Mouse (Mus musculus) liver, embryonic 12.5 days (tissue): Measurements from ENCODE around the gene Slc38a1. TPM values are rescaled to one million over a fixed set of nuclear protein-coding genes. Genes with fewer than 3 reads are reported as not detected.

Source experiments
- ATAC-seq: fragments of 200-750 bp; cut with Nextera tagmentation; 2 replicates; pipeline ENCODE4 v1.8.0; 2017; ENCODE audit warnings: moderate number of reproducible peaks, mild to moderate bottlenecking, moderate library complexity
- H3K27ac ChIP-seq: fragments of 300-500 bp; sonication (generic); 2 replicates; pipeline ENCODE4 v1.5.1; 2016; ENCODE audit warnings: mild to moderate bottlenecking
- H3K27me3 ChIP-seq: fragments of 300-500 bp; sonication (generic); replicated peaks from 2 replicates; pipeline ENCODE4 v1.6.1; 2016; ENCODE audit warnings: mild to moderate bottlenecking, moderate library complexity
- H3K36me3 ChIP-seq: fragments of 300-500 bp; sonication (generic); 2 replicates; pipeline ENCODE4 v1.6.1; 2016; ENCODE audit warnings: mild to moderate bottlenecking, moderate library complexity
- H3K4me1 ChIP-seq: fragments of 300-500 bp; sonication (generic); 2 replicates; pipeline ENCODE4 v1.6.1; 2016
- H3K4me2 ChIP-seq: fragments of 300-500 bp; sonication (generic); 2 replicates; pipeline ENCODE4 v1.6.1; 2016; ENCODE audit warnings: mild to moderate bottlenecking, moderate library complexity
- H3K4me3 ChIP-seq: fragments of 300-500 bp; sonication (generic); 2 replicates; pipeline ENCODE4 v1.5.1; 2016; ENCODE audit warnings: mild to moderate bottlenecking, moderate library complexity
- H3K9ac ChIP-seq: fragments of 300-500 bp; sonication (generic); 2 replicates; pipeline ENCODE4 v1.6.1; 2016; ENCODE audit warnings: mild to moderate bottlenecking, moderate library complexity
- H3K9me3 ChIP-seq: fragments of 300-500 bp; sonication (generic); replicated peaks from 2 replicates; pipeline ENCODE4 v1.6.1; 2016; ENCODE audit warnings: mild to moderate bottlenecking, moderate library complexity
- WGBS: fragments of 180-500 bp; shearing (Covaris S2); methylation state at CpG from one replicate; pipeline ENCODE4 v1.1.7; 2016; ENCODE audit not compliant: insufficient replicate concordance; 5-methylcytosine and 5-hydroxymethylcytosine counted together
- polyA plus RNA-seq: library from polyadenylated mRNA; unstranded; fragments of >200 nt; fragmentation: Nextera tagmentation; extraction: Ambion mirVana; gene quantifications from 2 replicates; pipeline ENCODE4 v1.2.1, GENCODE M21; 2016

Slc38a1 gene
- polyA plus RNA-seq, 1 experiment from 2014 or later: 41.1 TPM

DNA sequence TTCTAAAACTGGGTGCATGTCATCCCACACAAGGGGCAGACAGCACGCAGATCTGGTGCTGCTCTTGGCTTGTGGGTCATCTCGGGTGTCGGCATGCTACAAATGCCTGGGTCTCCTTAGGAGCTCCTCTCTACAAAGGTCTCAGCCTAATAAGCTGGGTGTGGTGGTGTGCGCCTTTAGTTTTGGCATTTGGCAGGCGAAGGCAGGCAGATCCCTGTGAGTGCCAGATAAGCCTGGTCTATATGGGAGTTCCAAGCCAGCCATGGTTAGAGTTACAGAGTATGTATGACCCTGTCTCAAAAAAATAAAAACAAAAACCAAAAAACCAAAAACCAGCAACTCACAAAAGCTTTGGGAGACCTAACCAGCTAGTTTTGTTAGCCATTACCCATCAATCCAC is 65.7 kb downstream of the Slc38a1 start:
- 88% methylated on average over 5 of the region's 5 CpGs for WGBS
- Histone ChIP-seq H3K4me1 (no peaks in the 10 kb centered on the region), H3K27ac (no peak overlapping the region), H3K36me3 (peaks cover 67% of the 10 kb centered on the region), H3K4me3 (no peak overlapping the region), H3K4me2 (no peak overlapping the region), H3K27me3 (no peaks in the 10 kb centered on the region), H3K9ac (no peak overlapping the region), H3K9me3 (no peaks in the 10 kb centered on the region)
- no peak for ATAC-seq

DNA sequence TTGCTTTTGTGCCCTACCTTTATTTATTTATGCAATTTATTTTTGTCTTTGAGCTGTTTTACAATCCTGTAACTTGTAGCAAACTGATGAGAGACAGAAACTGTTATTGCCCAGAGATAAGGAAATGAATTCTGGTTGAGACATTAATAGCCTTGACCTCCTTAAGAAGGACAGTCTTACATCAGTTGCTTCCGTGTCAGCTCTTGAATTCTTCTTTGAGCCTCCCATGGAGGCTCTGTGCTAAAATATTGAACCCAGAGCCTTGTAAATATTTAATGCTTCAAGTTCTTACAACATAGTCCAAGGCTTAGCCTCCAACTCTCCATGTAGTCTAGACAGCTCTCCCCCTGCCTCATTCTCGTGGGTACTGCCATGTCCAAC is 73.7 kb downstream of the Slc38a1 start:
- Histone ChIP-seq H3K4me1 (peaks cover 26% of the 10 kb centered on the region), H3K27ac (no peak overlapping the region), H3K4me2 (no peak overlapping the region), H3K27me3 (no peaks in the 10 kb centered on the region), H3K36me3 (peaks cover 4% of the 10 kb centered on the region; the same call in 1 of the 2 replicates), H3K4me3 (no peak overlapping the region), H3K9me3 (no peaks in the 10 kb centered on the region), H3K9ac (no peak overlapping the region)
- no peak for ATAC-seq
- WGBS: 63% methylated on average over 2 of the region's 2 CpGs

DNA sequence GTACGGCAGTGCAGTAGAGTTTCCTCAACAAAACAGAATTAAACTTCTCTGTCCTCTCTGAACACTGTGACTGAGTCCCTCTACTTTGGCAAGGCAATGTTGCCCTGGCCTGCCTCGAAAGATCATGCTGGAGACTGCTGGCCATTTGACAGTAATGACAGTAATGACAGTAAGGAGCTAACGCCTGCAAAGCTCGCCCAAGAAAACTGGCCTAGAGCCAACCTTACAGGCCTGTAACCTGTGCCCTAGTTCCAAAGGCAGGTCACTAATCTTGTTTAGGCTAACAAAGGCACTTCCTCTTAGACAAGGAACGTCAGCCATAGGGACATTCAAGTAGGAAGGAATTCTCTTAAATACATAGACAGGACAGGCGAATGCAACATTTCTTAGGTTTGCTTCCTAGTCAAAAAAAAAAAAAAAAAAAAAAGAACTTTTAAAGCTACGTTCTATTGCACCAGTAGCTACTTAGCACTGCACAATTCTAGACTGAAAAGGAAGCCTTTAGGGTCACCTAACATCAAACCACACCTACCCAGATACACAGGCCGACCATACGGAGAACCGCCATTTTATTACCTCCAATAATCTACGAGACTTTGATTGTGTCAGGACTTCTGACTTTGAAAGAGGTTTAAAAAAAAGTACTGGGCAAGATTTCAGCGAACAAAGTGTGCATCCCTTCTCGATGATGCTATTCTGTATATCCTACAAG is 74.3 kb downstream of the Slc38a1 start:
- WGBS: 69% methylated on average over 13 of the region's 13 CpGs
- no peak overlapping the region for H3K4me2 ChIP-seq
- H3K4me1 ChIP-seq: peaks cover 31% of the 10 kb centered on the region
- H3K9me3 ChIP-seq: no peaks in the 10 kb centered on the region
- no peak overlapping the region for H3K9ac ChIP-seq
- no peak for ATAC-seq
- H3K4me3 ChIP-seq: no peak overlapping the region
- no peaks in the 10 kb centered on the region for H3K27me3 ChIP-seq
- no peaks in the 10 kb centered on the region; the same call in 1 of the 2 replicates for H3K36me3 ChIP-seq
- no peak overlapping the region for H3K27ac ChIP-seq

DNA sequence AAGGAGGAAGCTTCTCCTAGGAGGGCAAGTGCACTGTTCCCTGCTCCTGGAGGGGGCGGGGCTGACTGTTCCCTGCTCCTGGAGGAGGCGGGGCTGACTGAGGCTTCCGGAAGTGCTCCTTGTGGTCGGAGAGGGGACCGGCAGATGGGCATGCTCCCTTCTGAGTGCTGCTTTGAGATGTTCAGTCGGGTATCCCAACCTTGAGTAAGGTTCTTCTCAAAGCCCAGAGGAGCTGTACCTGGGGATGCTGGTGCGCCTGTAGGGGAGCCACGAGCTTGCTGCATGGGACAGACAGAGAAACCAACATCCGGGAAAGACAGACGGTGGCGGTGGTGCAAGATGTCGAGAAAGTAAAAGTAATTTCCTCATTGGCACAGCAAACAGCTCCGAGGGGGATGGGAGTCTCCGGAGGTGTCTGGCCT is 75.9 kb downstream of the Slc38a1 start:
- Histone ChIP-seq H3K4me1 (peaks cover 35% of the 10 kb centered on the region), H3K36me3 (no peaks in the 10 kb centered on the region), H3K9me3 (no peaks in the 10 kb centered on the region), H3K4me3 (peak overlapping the region; percentile 56), H3K9ac (peak overlapping the region; percentile 51), H3K4me2 (peak overlapping the region; percentile 71), H3K27me3 (no peaks in the 10 kb centered on the region), H3K27ac (no peak overlapping the region)
- peak; percentile 65 for ATAC-seq
- WGBS: 3% methylated on average over 14 of the region's 14 CpGs

DNA sequence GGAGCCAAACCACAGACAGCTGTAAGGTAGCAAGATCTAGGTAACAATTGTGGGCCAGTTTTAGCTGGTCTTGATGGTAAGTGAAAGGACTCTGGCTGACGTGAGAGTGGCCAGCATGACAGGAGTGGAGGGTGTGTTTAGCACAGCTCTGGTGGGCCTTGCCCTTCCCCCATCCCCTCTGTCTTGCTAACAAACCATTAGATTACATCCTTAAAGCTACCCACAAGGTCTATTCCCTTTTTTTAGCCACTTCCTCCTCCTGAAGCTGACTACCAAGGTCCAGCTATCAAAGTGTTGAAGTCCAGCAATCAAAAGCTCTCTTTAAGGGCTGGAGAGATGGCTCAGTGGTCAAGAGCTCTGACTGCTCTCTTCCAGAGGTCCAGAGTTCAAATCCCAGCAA is 78.9 kb downstream of the Slc38a1 start:
- Histone ChIP-seq H3K4me2 (no peak overlapping the region), H3K4me3 (no peak overlapping the region), H3K27me3 (no peaks in the 10 kb centered on the region), H3K27ac (no peak overlapping the region), H3K4me1 (peaks cover 31% of the 10 kb centered on the region), H3K9ac (no peak overlapping the region), H3K36me3 (no peaks in the 10 kb centered on the region), H3K9me3 (no peaks in the 10 kb centered on the region)
- 20% methylated on average over 1 of the region's 1 CpGs for WGBS
- no peak for ATAC-seq

DNA sequence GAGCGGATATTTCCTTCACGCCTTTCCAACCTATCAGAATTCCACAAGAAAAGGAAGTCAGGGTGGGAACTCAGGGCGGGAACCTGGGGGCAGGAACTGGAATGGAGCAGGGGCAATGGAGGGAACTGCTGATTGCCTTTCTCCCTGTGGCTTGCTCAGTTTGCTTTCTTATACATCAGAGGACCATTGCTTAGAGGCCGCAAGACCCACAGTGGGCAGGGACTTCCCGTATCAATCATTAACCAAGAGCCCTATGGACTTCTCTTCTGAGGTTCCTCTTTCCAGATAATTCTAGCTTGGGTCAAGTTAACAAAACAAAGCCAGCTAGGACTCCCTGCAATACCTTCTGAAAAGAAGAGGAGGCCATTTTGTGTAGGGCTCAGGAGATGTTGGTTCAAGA is 80.2 kb downstream of the Slc38a1 start:
- H3K27ac ChIP-seq: no peak overlapping the region
- peaks cover 23% of the 10 kb centered on the region for H3K4me1 ChIP-seq
- no peaks in the 10 kb centered on the region for H3K36me3 ChIP-seq
- H3K4me3 ChIP-seq: no peak overlapping the region
- no peaks in the 10 kb centered on the region for H3K27me3 ChIP-seq
- 53% methylated on average over 5 of the region's 5 CpGs for WGBS
- H3K9me3 ChIP-seq: no peaks in the 10 kb centered on the region
- no peak overlapping the region for H3K4me2 ChIP-seq
- H3K9ac ChIP-seq: no peak overlapping the region
- no peak for ATAC-seq

DNA sequence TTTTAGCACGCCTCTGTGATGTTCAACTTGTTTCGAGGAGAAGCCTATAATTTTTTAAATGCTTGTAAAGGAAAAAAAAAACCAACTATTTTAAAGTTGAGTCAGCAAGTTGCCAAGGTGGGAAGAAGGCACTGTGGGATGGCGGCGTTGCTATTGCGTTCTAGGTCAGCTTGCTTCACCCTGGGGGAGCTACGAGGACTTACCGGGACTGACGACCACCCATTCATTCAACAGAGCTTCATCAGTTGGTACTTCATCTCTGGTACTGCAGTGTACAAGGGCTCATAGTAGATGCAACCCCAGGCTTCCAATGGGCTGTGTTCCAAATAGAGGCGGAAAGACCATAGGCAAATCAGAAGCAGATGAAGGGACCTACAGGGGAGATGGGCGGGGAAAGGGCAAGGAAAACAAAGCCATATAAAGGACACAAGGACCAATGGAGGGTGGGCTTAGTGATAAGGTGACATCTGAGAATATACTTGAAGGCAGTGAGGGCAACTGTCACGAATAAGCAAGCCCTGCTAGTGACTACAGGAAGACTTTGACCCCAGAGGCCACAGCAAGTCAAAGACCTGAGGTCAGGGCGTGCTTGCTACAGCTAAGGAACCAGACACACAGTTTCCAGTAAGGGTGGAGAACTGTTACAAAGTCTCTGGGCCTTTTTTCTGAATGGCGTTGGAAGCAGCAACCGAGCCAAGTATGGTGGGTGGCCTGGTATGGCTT is 82.0 kb downstream of the Slc38a1 start:
- no peak for ATAC-seq
- Histone ChIP-seq H3K4me2 (no peak overlapping the region), H3K27me3 (no peaks in the 10 kb centered on the region), H3K4me1 (peaks cover 11% of the 10 kb centered on the region), H3K9ac (no peak overlapping the region), H3K27ac (no peak overlapping the region), H3K4me3 (no peak overlapping the region), H3K36me3 (no peaks in the 10 kb centered on the region), H3K9me3 (no peaks in the 10 kb centered on the region)
- 86% methylated on average over 14 of the region's 14 CpGs for WGBS

DNA sequence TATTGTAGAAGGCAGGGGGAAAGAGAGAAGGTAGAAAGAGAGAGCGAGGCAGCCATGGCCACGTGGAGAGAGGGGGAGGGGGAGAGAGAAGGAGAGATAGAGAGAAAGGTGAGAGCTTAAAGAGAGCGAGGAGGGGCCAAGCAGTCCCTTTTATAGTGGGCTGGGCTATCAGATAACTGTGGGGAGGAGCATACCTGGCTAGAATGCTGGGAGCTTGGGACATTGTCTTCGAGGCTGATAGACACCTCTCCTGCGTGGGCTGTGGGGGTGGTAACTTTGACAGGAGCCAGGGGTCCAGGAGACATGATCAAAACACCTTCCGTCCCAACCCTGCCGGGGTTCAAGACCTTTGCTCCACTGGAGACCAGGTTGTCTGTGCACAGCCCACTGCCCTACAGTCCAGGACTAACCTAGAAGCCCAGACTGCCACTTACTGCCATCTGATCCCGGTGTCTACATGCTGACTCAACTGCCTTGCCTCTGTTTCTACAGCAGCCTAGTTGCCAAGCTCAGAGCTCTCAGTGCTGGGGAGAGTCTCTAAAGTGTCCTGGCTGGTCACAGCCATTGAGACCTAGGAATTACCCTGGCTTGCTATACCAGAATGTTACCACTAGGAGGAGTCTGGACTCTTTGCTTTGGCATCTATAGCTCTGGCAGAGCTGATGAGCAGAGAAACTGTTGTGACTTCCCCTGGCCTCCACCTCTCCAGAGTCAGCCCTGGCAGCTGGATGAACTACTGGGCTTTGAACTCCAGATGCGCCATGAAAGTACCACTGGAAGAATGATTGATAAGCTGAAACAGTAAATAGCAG is 90.9 kb downstream of the Slc38a1 start:
- Histone ChIP-seq H3K36me3 (no peaks in the 10 kb centered on the region), H3K4me3 (no peak overlapping the region), H3K4me2 (no peak overlapping the region), H3K9me3 (no peaks in the 10 kb centered on the region), H3K4me1 (no peaks in the 10 kb centered on the region), H3K27ac (no peak overlapping the region), H3K9ac (no peak overlapping the region), H3K27me3 (no peaks in the 10 kb centered on the region; the same call in 1 of the 2 replicates)
- WGBS: 51% methylated on average over 9 of the region's 9 CpGs
- peak; percentile 57; the same call in 1 of the 2 replicates for ATAC-seq

DNA sequence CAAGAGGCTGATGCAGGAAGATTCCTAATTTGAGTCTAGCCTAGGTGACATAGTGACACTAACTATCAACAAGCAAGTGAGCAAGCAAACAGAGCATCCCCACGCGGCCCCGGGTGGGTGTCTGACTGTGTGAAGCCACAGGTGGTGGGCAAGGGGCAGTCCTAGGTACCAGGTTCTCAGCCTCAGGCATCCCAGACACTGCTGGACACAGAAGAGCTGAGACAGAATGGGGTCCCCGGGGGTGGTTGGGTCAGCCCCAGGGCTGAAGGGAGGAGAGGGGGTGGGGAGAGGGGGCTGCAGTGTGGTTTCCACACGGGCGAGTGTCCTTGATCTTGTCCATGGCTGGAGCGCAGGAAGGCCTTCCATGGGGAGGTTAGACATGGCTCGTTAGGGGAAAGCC is 91.6 kb downstream of the Slc38a1 start:
- H3K27me3 ChIP-seq: no peaks in the 10 kb centered on the region; the same call in 1 of the 2 replicates
- H3K9ac ChIP-seq: no peak overlapping the region
- H3K4me2 ChIP-seq: no peak overlapping the region
- H3K36me3 ChIP-seq: no peaks in the 10 kb centered on the region
- H3K4me1 ChIP-seq: no peaks in the 10 kb centered on the region
- no peaks in the 10 kb centered on the region for H3K9me3 ChIP-seq
- H3K4me3 ChIP-seq: no peak overlapping the region
- H3K27ac ChIP-seq: no peak overlapping the region
- WGBS: 76% methylated on average over 8 of the region's 8 CpGs
- no peak for ATAC-seq

DNA sequence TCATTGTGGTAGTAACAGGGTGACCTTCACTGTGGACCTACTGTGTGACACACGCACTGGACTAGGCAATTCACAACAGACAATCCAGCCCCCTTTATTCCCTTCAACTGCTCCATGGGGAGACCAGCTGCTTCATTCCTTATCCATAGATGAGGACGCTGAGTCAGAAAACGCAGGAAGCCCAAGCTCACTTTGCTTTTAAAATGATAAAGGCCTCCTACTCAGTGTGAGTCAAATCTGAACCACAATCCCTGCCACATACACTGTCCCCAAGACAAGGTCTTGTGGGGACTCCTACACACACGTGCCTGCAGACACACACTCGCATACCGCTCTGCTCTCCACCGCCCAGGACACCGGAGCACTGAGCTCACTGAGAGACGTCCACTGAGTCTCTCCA is 94.3 kb downstream of the Slc38a1 start:
- no peak overlapping the region for H3K4me3 ChIP-seq
- ATAC-seq: no peak
- H3K4me1 ChIP-seq: no peaks in the 10 kb centered on the region
- no peak overlapping the region for H3K27ac ChIP-seq
- H3K27me3 ChIP-seq: peaks cover 4% of the 10 kb centered on the region; the same call in 1 of the 2 replicates
- H3K9ac ChIP-seq: no peak overlapping the region
- 71% methylated on average over 9 of the region's 9 CpGs for WGBS
- H3K36me3 ChIP-seq: no peaks in the 10 kb centered on the region
- H3K9me3 ChIP-seq: no peaks in the 10 kb centered on the region
- H3K4me2 ChIP-seq: no peak overlapping the region

DNA sequence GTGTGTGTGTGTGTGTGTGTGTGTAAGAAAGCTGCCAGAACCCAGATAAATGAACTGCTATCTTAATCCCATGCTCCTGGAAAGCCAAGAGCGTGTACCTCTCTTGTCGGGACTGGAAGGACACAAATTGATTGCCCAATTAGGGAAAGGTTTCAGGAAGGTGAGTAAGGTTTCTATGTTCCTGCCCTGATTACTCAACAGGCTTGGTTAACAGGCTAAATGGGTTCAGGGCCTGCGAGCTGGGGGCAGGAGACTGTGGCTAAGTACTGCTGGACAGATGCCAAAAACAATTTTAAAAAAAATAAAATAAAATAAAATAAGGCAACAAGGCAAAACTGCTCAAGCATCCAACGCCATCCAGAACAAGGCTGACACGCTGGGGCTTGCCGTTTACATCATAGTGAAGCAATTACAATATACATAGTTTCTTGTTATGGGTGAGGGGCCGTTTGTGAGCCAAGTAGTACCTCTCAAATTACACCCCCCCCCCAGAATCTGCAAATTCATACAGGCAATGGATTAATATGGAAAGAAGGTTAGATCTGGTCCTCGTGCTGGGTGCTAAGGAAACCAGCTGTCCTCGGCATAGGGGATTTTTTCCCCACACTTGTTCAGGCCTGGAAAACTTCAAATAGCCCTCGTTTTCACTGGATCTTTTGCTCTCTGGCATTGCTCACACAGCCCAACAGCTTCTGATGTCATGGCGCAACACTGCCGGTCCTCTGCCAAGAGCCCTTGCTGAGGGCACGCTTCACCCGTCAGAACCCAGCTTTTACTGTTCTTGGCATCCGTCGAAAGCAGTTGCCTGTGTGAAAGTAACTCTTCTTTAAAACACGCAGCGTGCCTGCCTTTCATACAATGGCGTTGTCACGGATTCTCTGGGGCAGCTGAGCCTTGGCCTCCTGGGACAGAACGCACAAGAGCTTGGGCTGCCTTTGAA is 95.2 kb downstream of the Slc38a1 start:
- 71% methylated on average over 21 of the region's 21 CpGs for WGBS
- no peaks in the 10 kb centered on the region for H3K36me3 ChIP-seq
- no peak overlapping the region for H3K27ac ChIP-seq

More for the DNA sequence above, 95.2 kb downstream of the Slc38a1 start:
- no peaks in the 10 kb centered on the region for H3K9me3 ChIP-seq
- no peaks in the 10 kb centered on the region for H3K4me1 ChIP-seq
- no peak overlapping the region for H3K4me3 ChIP-seq
- no peak overlapping the region for H3K9ac ChIP-seq
- H3K27me3 ChIP-seq: peaks cover 4% of the 10 kb centered on the region; the same call in 1 of the 2 replicates
- no peak overlapping the region for H3K4me2 ChIP-seq
- ATAC-seq: no peak
